Mouse (Mus musculus) thymus, adult 18-20 months (tissue): Measurements from ENCODE around the gene Madcam1.
"Not testable (repeated sequence)": the region's sequence is repeated elsewhere in the genome, so short reads cannot be mapped to it uniquely, and the experiment has no call there.

Experiments
- DNase-seq, 2 experiments: peaks; one replicate each; pipeline ENCODE4 v3.0.0; 2022; ENCODE audit warnings: mixed read lengths in 2 of 2

Madcam1 gene

DNA sequence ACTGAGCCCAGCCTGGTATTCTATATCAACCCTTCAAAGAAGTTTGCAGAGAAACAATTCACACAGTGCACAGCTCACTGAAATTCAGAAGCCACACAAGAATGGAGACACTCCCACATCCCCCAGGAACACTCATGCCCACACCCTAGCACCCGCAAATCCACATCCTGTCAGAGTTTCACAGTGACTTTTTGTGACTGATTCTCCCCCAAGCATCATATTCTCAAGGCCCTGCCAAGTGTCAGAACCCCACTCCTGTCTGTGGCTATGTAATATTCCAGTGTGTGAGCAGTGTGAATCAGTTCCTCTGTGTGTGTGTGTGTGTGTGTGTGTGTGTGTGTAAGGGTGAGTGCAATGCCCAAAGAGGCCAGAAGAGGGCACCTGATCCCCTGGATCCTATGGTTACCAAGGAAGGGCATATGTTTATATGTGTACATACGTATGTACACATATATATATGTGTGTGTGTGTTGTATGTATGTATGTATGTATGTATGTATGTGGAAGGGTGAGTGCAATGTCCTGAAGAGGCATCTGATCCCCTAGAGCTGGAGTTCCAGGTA is 27.7 kb downstream of the Madcam1 start:
- DNase-seq = no peak

DNA sequence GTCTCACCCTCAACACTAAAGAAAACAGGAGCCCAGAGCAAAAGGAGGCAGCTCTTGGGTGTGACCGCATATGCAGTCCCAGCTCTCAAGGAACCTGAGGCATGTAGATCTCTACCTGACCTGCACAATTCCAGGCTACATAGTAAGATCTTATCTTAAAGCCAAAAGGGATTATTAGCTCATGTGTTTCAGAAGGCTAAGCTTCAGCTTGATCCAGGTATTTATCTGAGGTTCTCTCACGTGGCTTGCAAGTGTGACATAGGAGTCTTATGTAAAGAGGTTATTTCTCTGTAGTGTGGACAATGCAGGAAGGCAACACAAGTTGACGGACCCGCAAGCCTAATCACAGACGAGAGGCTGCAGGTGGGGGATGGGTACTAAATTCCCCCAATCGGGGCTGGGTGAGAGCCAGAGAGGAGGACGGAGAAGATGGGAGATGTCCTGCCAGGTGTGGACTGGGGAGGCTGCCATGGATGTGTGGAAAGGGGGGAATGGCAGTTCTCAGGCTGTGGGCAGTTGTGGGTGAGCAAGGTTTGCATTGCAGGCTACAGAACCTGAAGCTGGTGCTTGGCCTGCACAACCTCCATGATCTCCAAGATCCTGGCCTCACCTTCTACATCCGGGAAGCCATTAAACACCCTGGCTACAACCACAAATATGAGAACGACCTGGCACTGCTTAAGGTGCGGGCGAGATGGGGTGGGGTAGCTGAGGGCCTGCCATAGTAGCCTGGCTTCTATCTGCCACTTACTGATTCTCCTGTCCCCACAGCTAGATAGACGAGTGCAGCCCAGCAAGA is 29.4 kb downstream of the Madcam1 start:
- DNase-seq = no peak

DNA sequence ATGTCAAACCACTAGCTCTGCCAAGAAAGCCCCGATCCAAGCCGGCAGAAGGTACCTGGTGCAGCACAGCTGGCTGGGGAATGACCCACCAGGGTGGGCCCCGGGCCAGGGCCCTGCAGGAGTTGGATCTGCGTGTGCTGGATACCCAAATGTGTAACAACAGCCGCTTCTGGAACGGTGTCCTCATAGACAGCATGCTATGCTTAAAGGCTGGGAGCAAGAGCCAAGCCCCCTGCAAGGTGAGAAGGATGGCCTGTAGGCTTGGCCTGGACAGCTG is 30.0 kb downstream of the Madcam1 start:
- no peak for DNase-seq

DNA sequence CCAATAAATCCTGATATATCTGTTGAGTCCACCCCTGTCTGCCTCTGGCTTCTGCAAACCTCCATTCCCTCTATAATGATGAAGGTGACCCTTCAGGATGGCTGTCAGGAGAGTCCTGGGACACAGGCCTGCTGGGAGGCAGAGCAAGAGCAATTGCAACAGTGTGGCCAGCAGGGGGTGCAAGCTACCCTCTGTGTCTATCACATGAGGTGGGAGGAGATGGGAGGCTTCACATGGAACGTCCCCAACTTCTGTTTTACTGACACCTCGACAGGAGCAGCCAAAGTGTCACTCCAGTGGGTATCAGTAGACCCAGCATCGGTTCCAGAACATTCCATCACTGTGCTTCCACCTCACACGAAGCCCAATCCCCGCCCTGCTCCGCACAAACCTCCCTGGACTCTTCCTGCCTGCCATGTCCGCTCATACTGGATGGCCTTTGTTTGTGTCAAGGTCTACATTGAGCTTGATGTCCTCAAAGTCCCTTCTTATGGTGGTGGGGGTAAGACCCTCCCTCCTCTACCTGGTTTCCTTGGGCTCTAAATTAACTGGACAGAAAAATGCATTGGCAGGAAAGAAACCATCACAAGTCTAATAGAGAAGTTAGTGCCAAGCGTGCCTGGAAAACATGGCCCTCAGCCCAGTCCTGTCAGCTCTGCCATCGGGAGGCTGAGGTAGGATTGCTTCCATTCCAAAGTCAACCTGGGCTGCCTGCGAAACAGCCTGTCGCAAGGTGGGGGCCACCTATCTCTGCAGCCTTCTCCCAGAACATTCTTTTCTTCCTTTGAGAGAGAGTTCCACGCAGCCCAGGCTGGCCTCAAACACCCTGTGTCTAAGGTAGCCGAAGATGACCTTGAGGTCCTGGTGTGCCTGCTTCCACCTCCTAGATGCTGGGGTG is 31.1 kb downstream of the Madcam1 start:
- peak; percentile 42 to 50 for DNase-seq

DNA sequence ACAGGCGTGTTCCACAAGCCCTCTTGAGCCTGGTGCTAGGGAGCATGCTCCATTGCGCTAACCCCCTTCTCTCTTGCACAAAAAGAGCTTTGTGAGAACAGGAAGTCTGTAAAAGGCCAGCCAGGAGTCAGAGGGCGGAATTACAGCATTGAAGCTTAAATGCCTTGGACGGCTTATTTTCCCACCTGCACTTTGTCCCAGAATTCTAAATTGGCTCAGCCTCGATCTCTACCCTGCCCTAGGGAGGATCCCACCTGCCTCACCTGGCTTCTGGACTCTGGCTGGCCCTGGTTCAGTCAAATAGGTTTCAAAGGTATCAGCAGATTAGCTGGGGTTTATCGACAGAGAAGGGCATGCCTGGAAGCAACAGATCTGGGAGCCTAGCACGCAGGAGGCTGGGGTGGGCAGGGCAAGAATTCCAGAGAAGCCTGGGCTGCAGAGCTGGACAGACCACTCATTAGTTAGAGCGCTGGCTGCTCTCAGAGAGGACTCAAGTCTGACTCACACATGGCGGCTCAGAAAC is 31.8 kb downstream of the Madcam1 start:
- DNase-seq = no peak

DNA sequence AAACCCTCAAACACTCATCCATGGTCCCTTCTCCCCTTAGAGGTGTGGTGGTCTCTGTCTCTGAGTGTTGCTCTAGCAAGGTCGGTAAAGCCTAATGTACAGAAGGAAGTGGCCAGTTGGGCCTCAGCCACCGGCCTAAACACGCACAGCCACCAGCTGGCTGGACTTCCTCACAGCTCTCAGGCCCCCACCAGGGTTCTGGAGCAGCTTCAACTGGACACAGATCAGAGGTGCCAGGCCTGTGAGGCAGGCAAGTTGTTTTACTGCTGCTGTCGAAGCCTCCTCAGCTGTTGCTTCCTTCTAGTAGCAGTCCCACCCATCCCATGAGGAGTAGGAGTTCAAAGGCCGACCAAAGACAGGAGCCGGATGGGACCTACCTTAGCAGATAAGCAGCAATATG is 33.6 kb downstream of the Madcam1 start:
- DNase-seq = no peak

DNA sequence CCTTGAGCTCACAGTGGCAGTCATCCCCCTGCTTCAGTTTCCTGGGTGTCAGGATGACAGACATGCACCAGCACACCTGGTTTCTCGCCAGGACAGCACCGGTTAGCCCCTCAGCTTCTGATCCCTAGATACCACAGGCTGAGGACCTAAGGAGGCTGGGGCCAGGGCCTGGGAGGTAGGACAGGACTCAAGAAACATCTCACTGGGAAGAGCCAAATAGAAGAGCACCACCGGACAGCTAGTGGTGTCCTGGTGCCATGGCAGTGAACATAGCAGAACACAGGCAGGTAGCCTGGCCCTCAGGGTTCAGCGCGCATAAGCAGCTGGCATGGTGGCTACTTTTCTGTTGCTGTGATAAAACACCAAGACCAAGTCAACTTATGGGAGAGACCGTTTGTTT is 34.1 kb downstream of the Madcam1 start:
- no peak for DNase-seq

DNA sequence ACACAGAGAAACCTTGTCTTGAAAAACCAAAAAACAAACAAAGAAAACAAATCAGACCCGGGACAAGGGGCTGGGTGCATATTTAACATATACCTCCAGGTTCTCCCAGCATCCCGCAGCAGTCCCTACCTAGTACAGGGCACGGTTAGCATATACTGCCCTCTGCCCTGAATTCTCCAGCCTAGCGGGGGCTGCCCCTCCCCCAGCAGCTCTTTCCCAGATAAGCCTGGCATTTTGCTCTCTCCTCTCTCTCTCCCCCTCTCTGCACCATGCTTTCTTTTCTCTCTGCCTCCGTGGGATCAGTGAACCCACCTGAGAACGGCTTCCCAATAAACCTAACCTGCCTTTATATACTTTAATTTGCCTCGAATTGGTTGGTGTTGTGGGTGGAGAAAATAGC is 36.3 kb downstream of the Madcam1 start:
- no peak for DNase-seq

DNA sequence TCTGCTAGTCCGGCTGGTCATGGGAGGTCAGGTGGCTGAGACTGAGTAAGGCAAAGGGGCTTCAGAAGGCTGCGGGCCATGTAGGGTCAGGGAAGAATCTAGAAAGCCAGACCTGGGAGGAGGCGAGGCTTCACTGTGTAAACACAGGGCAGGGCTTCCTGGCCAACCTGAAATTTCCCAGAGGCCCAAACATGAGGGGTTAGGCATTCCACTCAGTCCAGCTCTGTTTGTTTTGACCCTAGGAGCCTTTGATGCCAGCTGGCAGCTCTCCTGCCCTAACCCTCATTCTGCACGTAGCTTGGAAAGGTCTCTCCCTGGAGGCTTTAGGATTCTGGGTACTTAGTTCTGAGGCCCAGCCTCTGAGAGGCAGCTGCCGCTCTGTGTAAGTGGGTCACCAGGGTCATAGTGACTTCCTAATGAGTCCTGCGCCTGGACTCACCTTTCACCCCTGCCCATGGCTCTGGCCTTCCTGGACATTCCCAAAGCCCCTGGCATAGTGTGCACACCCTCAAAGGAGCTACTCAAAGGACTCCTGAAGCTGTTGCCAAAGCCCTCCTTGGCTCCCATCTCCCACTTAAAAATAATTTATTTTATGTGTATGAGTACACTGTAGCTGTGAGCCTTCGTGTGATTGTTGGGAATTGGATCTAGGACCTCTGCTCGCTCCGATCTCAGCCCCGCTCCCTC is 37.2 kb downstream of the Madcam1 start:
- no peak for DNase-seq

DNA sequence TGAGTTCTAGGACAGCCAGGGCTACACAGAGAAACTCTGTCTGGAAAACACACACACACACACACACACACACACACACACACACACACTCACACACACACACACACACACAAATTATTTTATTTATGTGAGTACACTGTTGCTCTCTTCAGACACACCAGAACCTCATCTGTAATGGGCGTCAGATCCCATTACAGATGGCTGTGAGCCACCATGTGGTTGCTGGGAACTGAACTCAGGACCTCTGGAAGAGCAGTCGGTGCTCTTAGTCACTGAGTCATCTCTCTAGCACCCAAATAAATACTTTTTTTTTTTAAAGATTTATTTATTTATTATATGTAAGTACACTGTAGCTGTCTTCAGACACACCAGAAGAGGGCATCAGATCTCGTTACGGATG is 38.6 kb downstream of the Madcam1 start:
- DNase-seq = not testable (repeated sequence)

DNA sequence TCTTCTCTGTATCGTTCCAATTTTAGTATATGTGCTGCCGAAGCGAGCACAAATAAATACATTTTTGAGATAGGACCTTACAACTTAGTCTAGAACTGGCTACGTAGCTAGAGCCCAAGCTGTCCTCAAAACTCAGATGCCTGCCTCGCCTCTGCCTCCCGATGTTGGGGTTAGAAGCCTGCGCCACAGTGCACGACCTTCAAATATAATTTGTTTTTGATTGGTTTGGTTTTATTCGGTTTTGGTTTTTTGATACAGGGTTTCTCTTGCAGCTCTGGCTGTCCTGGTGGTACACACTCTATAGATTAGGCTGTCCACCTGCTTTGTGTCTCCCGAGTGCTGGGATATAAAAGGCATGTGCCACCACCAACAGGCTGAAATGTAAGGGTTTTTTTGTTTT is 39.2 kb downstream of the Madcam1 start:
- DNase-seq = no peak

DNA sequence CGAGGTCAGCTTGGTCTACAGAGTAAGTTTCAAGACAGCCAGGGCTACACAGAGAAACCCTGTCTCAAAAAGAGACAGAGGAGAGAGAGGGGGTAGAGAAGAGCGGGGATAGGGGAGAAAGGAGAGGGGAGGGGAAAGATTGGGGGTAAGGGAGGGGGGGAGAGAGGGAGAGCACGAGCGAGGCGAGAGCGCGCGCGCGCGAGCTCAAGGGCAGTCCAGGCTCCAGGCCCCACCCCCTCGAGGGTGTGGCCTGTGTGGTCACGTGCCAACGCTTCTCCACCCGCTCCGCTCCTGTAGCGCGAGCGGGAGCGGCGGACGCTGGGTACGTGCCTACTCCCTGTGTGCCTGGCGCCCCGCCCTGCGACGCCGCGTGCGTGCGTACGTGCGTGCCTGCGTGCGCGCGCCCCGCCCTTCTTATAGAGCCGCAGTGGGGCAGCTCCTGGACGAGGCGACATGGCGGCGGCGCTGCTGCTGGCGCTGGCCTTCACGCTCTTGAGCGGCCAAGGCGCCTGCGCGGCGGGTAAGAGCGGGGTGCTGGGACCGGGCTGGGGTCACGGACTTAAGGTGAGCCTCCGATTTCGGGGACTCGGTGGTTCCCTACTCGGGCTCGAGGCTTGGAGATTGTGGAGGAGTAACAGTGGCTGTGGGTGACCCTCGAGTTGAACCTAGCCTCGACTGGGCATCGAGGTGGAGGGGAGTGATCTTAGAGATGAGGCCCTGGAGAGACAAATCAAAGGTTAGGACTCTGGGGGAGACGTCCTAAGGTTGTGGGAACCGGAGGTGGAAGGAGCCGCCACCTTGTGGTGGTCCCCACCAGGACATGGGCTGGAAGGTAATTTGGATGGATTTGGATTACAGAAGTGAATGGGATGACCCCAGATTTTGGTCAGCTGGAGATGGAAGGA is 40.0 kb downstream of the Madcam1 start, which contains the start of gene Bsg:
TSS of gene Bsg (plus strand) at position 427 of the 905 bp plus-strand sequence.
- DNase-seq = peak; percentile 98 to 99

DNA sequence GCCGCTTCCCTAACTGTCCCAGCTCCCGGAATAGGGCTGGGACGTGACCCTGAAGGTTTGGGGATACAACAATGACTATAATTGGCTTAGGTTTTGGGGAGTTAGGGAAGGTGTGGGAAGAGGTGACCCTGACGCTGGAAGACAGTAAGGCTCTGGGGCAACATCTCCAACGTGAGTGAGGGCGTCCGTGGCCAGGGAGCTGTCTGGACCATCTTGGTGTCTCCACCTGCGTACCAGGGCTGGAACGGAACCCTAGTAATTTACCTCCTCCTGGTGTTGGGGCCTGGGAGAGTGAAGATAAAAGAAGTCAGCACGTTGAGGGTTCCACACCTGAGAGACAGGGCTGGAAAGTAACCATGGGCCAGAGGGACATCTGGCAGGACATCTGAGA is 40.6 kb downstream of the Madcam1 start:
- no peak for DNase-seq

DNA sequence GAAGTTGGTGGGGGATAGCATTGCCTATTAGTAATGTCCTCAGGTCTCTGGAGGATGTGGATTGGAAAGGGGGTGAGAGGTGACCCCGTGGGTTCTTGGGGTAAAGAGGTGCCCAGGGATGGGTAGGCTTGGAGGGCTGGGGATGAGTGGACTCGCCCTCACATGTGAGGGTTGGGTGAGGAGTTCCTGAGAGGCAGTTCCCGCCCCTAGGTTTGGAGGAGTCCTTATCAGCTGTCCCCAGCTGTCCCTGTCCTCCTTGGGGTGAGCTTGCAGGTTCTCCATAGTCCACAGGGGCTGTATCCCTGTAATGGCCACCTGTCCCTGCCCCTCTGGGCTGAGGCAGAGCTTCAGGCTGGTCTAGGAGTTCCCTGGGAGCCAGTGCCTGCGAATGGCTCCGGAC is 41.6 kb downstream of the Madcam1 start:
- DNase-seq = no peak

DNA sequence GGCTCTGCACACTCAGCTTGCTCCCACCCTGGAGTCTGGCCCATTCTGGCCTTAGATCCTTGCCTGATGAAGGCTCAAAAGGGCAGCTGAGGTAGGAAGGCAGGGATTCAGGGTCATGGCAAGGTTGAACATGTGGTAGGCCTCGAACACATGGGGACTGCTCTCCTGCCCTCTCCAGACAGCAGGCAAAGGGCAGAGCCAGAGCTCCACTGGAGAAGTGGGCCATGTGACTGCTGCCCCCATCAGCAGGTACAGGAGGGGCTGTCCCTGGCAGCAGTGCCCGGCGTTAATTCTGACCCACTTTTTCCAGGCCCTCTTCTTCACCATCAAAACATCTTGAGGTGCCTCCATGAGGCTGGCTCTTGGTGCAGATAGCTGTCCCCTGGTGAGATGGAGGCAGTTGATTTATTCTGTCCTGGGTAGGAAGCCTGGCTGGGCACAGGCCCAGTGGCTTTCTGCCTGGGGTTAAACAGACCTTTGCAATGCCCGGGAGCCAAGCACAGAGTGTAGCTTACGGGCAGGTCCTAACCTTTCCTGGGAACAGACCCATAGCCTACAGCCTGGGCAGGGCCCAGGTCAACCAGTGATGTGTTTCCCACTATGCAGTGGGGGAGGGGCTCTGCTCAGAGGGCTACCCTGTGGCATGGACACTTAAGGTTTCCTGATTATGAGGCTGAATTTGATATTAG is 42.2 kb downstream of the Madcam1 start:
- DNase-seq = no peak

DNA sequence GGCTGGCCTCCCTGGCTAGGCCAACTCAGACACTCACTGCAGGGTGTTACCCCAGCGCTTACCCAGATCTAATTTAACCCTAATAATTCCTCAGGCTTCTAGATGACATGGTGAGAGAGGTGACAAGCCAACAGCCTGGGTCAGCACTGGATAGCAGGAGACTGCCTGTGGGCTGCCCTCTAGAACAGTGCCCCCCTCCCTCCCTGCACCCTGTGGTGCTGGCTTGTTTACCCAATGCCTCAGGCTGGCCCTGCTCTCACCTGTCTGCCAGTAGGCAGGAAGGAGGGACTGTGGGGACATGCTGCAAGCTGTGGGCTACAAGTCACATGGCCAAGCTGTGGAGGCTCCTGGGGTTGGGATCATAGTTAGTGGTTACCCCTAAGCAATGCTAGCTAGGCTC is 42.8 kb downstream of the Madcam1 start:
- no peak for DNase-seq

DNA sequence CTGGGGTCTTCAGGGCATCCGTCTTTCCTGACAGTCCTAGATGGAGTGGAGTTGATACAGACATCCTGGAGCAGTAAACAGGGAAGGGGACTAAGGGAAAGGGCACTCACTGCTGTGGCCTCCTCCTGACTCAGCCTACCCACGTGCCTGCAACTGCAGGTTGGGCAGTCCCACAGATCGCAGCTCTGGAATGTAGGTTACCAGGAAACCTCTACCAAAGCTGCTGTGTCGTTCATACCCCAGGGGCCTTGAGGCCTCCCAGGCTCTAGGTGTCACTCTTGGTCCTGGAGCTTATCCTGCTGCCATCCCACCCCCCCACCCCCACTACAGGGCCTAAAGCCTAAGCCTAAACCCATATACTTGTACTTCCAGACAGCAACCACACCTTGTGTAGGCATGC is 43.4 kb downstream of the Madcam1 start:
- no peak for DNase-seq

DNA sequence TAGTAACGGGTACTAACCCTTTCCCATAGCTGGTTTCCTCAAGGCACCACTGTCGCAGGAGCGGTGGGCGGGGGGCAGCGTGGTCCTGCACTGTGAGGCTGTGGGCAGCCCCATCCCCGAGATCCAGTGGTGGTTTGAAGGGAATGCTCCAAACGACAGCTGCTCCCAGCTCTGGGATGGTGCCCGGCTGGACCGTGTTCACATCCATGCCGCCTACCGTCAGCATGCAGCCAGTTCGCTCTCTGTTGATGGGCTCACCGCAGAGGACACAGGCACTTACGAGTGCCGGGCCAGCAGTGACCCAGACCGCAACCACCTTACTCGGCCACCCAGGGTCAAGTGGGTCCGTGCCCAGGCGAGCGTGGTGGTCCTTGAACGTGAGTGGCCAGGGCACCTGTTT is 44.3 kb downstream of the Madcam1 start:
- no peak for DNase-seq

DNA sequence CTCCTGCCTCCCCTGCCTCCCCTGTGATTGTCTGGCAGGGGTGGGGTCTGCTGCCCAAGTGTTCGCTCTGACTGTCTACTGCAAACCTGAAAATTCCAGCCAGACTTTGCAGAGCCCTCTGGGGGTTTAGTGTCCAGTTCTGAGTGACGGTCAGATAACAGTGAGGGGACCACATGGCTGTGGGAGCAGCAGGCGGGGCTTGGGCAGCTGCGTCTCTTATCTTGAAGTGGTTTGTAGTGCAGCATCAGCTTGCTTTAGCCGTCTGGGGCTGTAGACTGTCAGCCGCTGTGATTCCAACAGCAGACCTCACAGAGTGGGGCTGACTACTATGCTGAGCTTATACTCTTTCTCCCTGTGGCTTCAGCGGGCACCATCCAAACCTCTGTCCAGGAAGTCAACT is 44.9 kb downstream of the Madcam1 start:
- DNase-seq = no peak

DNA sequence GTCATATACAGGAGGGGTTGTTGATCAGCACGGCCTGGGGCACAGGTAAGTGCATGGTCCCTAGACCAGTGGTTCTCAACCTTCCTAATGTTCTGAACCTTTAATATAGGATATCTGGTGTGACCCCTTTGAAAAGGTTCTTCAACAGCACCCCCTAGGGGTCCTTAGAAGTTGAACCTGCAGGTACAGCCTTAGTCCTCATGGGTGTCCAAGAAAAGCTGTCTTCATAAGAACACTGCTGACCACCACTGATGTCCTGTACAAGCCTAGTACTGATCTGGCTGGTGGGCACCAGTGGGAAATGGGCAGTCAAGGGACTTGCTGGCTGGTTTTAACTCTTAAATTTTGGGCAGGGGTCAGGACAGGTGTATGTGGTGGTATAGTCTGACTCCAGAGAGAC is 47.7 kb downstream of the Madcam1 start:
- no peak for DNase-seq

DNA sequence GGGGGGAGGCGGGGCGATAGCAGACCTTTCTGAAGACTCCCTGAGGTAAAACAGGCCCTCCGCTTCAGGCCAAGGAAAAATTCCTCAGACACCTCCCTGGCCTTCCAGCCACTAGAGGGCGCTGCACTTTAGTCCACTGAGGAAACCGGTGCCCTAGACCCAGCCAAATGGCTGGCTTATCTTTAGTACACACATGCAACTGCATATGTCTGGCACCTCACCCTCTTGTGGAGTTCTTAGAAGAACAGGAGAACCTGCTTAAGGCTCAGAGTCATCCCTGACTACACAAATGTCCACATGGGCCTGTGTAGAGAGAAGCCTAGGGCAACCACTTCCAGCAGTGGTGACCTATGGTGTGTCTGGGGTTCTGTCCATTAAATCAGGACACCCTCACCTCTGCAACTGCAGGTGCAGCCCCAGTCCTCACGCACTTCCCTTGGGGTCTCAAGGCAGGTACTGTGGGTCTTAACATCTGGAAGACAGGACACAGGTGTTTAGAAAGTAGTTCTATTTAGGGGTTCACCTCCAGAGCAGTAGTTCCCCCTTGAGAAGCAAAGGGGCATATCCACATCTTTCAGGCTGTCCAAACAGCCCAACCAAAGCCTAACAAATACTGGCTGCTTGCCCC is 48.3 kb downstream of the Madcam1 start:
- no peak for DNase-seq
